Mouse (Mus musculus) ES-CJ7 (cell line): ENCODE data around the gene Rab11fip4.

ENCODE experiments used
- DNase-seq: peaks from one replicate; pipeline ENCODE4 v3.0.0; 2011; ENCODE audit warnings: low read depth, low spot score

The Rab11fip4 gene

GRCm38 (mm10) chr11:79590664-79591590 lies at the start of gene Rab11fip4:
Rab11fip4 (plus strand) TSS chr11:79591212.
- DNase-seq = peak; percentile 66

GRCm38 (mm10) chr11:79552622-79553021 lies 38.4 kb upstream of the Rab11fip4 start:
- no peak for DNase-seq

GRCm38 (mm10) chr11:79560536-79560935 lies 30.5 kb upstream of the Rab11fip4 start:
- DNase-seq = no peak

GRCm38 (mm10) chr11:79563493-79563892 lies 27.5 kb upstream of the Rab11fip4 start:
- no peak for DNase-seq

GRCm38 (mm10) chr11:79566947-79567346 lies 24.1 kb upstream of the Rab11fip4 start:
- DNase-seq = no peak

- DNase-seq = no peak
Observed at GRCm38 (mm10) chr11:79568197-79568911, 22.7 kb upstream of the Rab11fip4 start.

- DNase-seq = no peak
Observed at GRCm38 (mm10) chr11:79570319-79570718, 20.7 kb upstream of the Rab11fip4 start.

- DNase-seq = no peak
Observed at GRCm38 (mm10) chr11:79573836-79574235, 17.2 kb upstream of the Rab11fip4 start.

- DNase-seq = no peak
Observed at GRCm38 (mm10) chr11:79575383-79576073, 15.5 kb upstream of the Rab11fip4 start.

GRCm38 (mm10) chr11:79577741-79578140 lies 13.3 kb upstream of the Rab11fip4 start:
- peak; percentile 70 for DNase-seq

- DNase-seq = no peak
Observed at GRCm38 (mm10) chr11:79580660-79581059, 10.4 kb upstream of the Rab11fip4 start.

GRCm38 (mm10) chr11:79581257-79581656 lies 9.8 kb upstream of the Rab11fip4 start:
- no peak for DNase-seq

- peak; percentile 69 for DNase-seq
Observed at GRCm38 (mm10) chr11:79584191-79584590, 6.8 kb upstream of the Rab11fip4 start.

- DNase-seq = peak; percentile 74
Observed at GRCm38 (mm10) chr11:79589317-79590075, 1.5 kb upstream of the Rab11fip4 start.

GRCm38 (mm10) chr11:79591591-79591975 lies 571 bp downstream of the Rab11fip4 start:
- no peak for DNase-seq

- DNase-seq = peak; percentile 59
Observed at GRCm38 (mm10) chr11:79593495-79593894, 2.5 kb downstream of the Rab11fip4 start.

- DNase-seq = no peak
Observed at GRCm38 (mm10) chr11:79610454-79610853, 19.4 kb downstream of the Rab11fip4 start.

GRCm38 (mm10) chr11:79611011-79611666 lies 20.1 kb downstream of the Rab11fip4 start:
- no peak for DNase-seq

- DNase-seq = peak; percentile 42
Observed at GRCm38 (mm10) chr11:79612046-79612600, 21.1 kb downstream of the Rab11fip4 start.

GRCm38 (mm10) chr11:79613084-79613483 lies 22.1 kb downstream of the Rab11fip4 start:
- DNase-seq = no peak
